Mouse (Mus musculus) ZHBTc4 (cell line): ENCODE data around the gene Tamm41.

Source experiments
- DNase-seq: peaks from one replicate; pipeline ENCODE4 v3.0.0-alpha.2; 2011; ENCODE audit warnings: low read depth, low spot score

The Tamm41 gene

DNA sequence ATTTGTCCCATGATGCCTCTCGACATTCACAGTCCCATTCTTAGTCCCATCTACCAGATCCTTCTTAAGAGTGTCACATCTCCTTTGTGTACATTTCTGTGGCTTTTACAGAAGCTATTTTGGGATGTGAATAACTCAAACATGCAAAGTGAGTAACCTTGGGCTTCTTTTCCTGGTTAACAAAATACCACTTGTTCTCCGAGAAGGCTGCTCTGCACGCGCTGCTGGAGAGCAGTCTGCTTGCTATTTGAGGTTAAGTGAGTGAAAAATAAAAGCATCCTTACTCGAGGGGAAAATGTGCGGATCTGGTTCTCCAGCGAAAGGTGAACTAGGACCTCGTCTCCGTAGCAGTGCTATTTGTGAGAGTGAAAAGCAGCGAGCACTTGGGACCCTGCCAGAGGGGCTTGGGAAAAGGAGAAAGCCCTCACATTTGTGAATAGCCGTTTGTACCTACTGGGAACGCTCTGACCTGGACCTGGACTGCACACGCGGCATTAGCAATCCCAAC, 10.1 kb downstream of the Tamm41 start:
- DNase-seq: no peak

DNA sequence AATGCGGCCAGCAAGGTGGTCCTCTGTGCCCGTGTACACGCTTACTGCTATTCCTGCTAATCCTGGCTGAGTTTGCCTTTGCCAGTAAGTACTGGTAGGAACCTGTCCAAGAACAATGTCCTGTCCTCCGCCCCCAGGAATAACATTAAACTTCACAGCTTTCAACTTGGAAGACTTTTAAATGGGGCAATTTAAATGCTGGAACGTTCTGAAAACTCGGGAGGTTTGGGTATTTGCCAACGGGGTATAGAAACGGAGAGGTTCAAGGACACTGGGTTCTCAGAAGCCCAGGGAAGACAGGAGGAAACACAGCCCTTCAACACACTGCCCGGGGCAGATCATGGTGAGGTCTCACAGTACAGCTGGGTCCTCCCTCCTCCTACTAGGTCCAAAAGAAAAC, 14.8 kb downstream of the Tamm41 start:
- DNase-seq: peak; percentile 80

DNA sequence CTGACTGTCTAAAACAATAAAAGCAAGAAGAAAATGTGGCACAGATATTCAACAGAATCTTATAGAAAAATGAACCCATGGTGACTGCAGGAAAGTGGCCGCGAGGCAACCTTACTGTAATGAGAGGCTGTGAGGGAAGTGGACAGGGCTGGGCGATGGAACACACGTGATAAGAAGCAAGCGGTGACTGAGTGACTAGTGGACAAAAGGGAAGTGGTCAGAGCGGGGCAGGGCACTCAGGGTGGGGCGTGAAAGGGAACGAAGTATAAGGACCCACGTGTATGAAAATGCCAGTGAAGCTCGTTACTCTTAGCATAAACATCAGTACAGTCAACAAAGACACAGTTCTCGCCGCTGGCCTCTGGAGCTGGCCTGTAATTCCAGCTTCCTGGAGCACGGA, 22.2 kb downstream of the Tamm41 start:
- DNase-seq: no peak

DNA sequence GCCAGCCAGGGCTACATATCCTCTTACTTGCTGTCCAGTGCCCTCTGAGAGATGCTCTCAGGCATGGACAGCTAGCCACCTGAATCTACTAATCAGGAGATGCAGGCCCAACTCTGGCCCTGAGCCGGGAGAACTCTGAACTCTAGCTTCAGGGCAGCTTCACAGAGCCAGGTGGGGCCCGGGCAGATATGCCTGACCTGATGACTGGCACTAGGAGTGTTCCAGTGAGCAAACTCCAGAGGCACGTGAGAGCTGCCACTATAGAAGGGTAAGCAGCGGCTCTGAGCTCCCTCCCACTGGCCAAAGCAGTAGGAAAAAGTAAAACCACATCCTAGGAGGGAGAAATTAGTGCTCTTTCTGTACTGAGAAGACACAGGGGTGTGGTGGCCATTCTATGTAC, 24.1 kb downstream of the Tamm41 start:
- no peak for DNase-seq

DNA sequence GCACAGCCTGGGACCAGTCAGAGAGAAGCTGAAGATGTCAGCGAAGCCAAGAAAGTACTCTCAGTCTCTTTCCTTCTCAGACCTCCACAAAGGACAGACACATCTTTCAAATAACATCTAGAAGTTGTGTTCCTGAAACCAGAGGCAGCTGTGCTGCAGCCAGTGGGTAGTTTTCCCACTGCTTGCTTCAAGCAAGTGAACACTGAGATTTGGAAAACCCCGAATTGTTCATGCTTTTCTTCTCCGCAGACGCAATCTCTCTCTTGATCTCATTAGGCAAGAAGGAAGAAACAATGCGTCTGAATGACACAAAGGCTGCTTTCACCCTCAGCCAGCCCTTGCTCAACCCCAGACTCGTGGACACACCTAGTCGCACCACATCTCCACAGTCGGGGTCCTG, 25.9 kb downstream of the Tamm41 start:
- DNase-seq: no peak

DNA sequence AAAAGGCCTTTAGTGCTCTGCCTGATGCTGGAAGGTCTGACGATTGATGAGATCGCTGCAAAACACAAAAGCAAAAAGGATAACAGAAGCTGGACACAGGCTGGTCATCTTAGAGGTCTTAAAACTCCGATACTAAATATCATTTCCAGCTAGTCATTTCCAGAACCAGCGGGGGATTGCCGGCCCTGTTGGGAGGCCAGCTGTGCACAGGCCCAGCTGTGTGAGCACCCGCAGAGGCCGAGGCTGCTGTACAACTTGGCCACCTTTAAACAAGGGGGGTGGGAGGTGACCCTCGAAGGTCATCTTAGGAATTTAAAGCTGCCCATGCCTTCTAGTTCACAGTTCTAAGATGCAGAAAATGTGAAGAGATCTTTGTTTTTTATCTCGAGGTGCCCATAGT, 26.9 kb downstream of the Tamm41 start:
- no peak for DNase-seq

DNA sequence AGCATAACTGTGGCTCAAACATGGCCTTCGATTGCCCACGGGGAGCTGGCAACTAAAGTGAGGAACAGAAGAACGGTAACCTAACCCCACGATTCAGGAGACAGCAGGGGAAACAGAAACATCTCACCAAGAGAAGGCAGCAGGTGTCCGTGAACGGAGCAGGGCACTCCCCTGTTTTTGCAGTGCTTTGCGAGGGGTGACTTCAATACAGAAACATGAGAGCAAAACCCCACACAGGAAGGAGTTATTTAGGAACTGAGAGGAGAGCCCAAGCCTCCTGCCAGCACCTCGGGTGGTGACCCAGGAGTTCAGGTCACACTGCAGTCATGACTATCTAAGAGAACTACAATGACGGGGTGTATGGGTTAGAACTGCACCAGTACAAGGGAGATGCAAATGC, 27.4 kb downstream of the Tamm41 start:
- DNase-seq: no peak

DNA sequence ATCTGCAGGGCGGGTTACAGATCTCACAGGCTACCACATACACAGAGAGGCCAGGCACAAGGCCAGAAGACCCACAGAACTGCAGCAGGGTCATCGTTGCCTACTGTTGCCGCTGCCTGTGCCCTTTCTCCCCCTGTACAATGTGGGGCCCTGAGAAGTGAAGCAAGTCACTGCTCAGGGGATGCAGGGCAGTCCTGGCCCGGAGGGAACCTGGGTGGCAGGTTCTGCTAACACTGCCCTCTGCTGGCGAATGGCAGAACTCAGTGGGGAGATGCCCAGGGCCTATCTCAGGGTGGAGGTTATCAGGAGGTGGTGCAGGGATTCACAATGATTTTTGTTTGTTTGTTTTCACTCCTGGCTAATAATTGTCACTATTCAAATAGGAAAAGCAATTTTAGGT, 29.9 kb downstream of the Tamm41 start:
- peak; percentile 86 for DNase-seq

DNA sequence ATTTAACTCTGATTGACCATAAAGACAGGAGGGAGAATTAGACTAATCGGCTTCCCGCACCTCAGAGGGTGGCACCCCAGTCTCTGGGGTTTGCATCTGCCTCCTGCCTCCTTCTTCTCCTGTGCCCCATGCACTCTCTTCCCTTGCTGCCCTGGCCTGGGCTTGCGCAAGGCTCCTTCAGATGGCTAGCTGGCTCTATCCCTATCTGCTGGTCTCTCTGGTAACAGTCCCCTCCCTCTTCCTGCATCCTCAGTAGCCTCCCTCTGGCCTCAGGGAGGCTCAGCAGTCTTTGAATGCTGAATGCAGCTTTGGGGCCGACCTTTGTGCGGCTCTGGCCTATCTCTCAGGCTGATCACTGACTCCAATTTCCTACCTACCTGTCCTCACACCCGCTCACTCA, 30.7 kb downstream of the Tamm41 start:
- peak; percentile 51 for DNase-seq

DNA sequence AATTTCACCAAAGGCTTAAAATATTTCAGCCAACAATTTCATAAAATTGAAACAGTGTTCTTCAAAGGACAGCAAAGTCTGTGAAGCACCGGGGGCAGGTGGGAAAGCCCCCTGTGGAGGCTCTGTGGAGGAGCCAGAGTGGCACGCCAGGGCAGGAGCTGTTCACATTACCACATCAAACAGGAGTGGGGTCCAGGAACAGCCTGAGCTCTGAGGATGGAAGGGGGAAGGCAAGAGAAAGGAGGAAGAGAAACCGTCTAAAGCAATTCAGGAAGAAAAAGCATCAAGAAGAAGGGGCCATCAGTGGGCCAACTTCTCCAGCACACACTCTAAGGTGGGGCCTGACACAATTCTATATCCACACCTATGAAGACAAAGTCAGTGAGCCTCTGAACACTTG, 31.6 kb downstream of the Tamm41 start:
- no peak for DNase-seq

DNA sequence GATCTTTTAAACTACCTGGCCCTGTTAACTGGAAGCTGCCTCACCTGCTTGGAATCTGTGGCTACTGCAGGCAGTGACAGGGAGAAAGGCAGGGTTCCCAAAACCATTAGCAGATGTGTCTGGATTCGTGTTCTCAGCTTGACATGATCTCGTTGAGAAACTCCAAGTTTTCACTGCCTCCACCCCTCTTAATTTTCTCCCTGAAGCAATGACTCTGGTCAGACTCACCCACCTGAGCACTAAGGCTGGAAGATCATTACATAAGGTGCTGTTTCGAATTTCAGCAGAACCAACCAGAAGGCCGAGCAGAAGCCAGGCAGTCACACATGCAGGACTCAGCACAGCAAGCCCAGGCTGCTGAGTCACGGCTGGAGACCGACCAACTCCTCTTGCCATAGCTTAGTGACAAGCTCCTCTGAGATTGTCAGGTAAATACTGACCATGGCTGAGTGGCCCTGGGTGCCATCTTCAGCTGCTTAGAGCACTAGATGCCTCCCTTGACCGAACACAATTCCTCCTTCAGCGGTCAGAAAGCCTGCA, 32.3 kb downstream of the Tamm41 start:
- DNase-seq: no peak

DNA sequence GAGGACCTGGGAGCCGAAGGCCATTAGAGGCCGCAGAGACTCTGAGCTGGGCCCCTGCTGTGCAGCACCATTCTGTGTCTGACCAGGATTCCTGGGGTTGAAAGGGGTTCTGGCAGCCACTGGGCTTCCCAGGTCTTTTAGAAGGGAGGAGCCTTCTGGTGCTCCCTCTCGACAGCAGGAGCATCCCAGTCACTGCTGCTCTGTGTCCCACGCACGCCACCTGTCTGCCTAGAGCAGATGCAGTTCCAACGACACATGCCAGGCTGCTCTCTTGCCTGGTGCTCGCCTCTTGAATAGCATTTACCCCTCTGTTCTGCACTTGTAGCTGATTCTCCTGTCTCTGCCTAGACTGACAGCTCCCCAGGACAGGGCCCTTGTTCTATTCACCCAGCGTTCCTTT, 33.0 kb downstream of the Tamm41 start:
- no peak for DNase-seq

DNA sequence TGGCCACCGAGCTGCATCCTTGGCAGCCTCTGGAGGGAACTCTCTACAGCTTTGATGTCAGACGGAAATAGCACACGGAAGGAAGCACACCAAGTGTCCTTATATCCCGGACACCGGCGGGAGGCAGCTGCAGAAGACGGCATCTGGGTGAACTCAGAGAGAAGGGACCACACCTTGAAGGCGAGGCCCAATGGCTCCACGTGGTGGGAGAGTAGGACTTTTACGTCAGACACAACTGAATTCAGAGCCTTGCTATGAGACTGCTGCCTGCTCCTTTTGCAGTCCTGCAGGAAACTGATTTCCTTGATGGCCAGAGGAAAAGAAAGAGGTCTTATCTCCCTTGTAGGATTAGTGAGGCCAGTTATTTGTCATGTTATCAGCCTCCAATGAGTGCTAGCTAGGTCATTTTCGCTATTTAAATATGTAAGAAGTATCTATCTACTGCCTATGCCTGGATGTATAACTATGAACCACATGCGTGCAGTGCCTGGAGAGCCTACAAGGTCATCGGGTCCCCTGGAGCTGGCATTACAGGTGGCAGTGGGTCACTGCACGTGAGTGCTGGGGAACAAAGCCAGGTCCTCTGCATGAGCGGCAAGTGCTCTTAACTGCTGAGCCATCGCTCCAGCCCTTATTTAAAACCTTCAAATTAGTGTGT, 39.2 kb downstream of the Tamm41 start:
- DNase-seq: peak; percentile 28

DNA sequence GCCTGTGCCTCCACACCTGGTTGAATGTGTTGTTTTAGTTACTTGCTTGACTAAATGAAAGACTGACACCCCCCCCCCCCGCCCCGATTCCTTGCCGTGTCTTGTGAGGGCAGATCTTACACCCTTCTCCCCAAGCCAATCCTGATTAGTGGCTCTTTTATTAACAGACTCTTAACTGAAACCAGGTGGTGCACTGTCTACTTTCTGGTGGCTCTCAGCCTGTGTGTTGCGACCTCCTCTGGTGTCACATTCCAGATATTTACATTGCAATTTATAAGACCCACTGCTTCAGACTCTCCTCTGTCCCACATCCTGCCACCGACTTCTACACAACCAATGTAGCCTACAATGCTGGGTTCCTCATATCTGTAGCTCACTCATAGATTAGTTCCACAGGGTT, 40.2 kb downstream of the Tamm41 start:
- no peak for DNase-seq

DNA sequence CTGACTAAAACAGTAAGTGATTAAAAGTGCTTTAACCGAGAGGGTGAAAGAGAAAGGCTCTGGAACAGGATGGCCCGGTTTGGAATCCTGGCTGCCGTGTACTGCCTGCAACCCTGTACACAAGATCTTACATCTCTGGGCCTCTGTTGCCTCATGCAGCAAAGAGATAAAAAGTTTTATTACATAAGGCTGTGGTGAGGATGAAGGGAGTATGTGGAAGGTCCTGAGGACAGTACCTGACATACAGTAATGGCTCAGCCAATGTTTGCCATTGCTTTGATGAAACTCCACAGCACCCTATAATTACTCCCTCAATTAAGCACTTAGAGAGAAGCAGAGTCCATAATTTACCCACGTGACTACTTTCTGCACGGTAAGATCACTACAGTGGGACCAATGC, 40.8 kb downstream of the Tamm41 start:
- DNase-seq: no peak

DNA sequence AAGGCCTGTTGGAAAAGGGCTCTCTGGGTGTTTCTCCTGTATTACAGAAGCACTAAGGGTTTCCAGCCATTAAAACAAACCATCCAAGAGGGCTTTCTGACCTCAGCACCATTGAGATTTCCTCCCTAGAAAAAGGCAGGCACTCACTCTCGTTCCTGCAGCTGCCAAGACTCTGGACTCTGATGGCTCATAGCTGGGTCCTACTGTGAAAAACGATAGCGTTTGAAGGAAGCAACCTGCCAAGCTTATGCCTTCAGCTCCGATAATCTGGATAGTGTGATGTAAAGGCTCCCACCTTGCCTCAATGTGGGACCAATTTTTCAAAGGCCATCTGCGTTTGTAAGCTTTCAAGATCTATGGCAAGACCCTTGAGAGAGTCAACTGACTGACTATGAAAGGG, 43.6 kb downstream of the Tamm41 start:
- DNase-seq: no peak

DNA sequence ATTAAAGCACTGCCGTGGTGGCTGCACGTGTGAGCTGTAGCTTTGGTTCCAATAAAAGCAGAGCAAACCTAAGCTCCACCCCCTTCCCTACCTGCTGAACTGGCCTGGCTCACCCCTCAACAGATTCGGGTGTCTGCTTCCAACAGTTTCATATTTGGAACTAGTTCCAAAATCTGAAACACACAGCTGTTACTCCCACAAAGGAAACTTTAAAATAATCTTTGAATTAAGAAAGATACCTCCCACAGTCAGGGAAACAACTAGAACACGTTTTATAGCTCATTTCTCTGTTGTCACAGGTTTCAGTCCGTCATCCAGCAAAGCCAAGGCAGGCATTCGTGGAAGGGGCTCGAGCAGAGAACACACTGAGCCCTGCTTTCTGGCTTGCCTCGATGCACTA, 44.0 kb downstream of the Tamm41 start:
- DNase-seq: no peak

DNA sequence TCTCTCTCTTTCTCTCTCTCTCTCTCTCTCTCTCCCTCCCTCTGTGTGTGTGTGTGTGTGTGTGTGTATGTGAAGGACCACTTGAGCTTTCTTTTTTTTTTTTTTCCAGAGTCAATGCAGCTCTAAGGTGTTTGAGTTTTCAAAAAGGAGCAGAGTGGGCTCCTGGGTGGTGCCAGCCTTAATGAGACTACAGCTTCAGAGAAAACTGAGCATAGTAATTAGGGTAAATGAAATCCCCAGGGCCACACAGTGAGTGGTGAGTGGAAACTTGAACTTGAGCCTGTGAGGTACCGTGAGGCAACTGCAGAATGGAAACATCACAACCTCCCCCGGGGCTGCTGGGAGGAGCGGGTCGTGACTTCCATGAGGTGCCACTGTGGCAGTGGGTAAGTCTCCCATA, 45.8 kb downstream of the Tamm41 start:
- no peak for DNase-seq

DNA sequence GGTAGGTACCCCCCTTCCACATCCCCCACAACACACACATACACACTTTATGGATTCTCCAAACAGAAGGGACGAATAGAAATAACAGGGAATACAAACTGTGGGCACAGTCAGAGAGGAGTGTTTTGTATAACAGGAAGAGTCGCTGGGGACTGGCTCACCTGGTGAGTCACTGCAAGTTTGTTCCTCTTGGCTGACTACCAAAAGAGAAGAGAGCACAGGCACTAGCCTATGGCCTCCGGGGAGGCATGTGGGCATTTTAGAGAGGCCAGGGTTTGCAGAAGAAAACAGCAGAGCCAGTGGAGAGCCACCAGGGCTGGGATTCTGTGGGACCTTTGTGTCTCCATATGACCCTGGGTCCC, 49.1 kb downstream of the Tamm41 start:
- no peak for DNase-seq

DNA sequence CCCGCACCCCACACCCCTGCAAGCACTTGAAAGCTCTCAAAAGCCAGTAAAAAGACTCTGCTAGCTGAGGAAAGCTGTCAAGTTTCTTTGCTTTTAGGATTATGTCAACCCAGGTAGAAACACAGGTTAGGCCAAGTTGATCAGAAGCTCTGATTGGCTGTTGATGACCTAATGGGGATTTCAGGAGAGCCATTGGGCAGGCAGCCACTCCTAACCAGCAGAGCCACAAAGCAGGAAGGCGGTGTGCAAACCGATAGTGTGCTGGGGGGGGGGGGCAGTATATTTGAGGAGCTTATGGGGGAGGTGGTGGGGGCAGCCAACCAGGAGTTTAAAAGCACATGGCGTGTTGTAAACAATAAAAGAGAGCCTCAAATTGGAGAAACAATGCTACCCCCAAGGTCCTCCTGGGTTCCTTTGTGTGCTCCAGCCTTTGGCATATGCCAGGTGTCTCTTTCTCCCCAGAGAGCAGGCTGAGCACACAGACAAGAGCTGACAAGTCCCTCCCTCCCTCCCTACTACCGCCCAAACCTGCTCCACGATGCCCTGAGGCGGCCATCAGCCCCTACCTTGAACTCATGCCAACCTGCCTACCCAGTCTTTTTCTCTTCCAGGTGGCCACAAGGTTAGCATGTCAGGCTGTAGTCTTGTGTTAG, 49.6 kb downstream of the Tamm41 start:
- no peak for DNase-seq

DNA sequence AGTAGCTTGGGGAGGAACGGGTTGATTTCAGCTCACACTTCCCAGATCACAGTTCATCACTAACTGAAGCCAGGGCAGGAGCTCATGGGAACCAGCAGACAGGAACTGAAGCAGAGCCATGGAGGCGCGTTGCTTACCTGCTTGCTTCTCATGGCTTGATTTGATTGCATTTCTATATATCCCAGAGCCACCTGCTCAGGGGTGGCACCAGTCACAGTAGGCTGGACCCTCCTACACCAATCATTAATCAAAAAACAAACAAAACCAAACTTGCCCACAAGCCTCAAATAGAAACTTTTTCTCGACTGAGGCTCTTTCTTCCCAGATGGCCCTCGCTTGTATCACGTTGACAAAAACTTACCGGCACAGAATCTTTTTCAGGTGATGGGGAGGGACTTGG, 55.0 kb downstream of the Tamm41 start:
- DNase-seq: no peak

DNA sequence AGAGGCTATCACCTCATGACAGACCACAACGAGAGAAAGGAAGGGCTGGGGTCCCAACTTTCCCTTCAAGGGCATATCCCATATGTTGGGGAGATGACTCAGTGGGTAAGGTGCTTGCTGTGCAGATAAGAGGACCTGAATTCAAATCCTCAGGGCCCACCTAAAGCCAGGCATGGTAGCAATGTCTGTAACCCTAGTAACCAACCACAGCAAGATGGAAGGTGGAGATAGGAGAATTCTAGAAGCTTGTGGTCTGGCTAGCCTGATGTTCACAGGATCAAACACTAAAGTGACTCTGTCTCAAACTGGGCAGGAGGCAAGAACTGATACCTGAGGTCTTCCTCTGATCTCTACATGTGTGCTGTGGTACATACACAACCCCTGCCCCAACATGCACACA, 58.0 kb downstream of the Tamm41 start:
- DNase-seq: no peak

DNA sequence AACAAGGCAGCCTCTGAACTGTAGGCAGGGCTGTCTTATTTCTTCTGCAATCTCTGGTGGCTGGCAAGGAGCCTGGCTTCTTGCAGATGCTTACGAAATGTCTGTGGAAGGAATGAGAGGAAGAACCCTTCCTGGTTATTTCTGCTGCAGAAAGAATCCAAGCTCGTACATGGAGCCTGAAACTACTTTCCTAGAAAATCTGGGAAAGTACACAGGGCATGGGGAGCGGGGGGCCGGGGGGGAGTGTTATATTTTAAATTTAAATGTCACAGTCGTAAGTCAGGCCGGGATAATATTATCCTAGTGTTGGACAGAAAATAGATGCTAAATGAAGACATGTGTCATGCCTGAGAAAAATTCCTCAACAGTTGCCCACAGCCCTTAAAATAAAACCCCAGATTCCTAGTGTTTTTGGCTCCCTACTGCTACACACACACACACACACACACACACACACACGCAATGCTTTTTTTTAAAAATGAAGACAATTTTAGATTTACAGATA, 60.7 kb downstream of the Tamm41 start:
- DNase-seq: no peak
